Mouse (Mus musculus): ENCODE results near the gene Slit3. TPM values are rescaled to one million over a fixed set of nuclear protein-coding genes. Genes with fewer than 3 reads are reported as not detected.

The Slit3 gene
- polyA plus RNA-seq, 1 experiment from 2014 or later, result 20.9 TPM

GRCm38 (mm10) chr11:35109781-35110180 is 11.2 kb upstream of the Slit3 start:
- ATAC-seq (ENCODE audit: low FRiP score, low read depth), result no peak
- Histone ChIP-seq H3K9ac (no peak overlapping the region), H3K27ac (no peak overlapping the region), H3K36me3 (no peaks in the 10 kb centered on the region), H3K4me3 (no peak overlapping the region), H3K27me3 (no peaks in the 10 kb centered on the region), H3K4me1 (peaks cover 18% of the 10 kb centered on the region; the same call in 1 of the 2 replicates), H3K4me2 (replicated peaks) (no peak overlapping the region), H3K9me3 (no peaks in the 10 kb centered on the region; the same call in 1 of the 2 replicates)
- 44% methylated on average over 4 of the region's 4 CpGs for WGBS

GRCm38 (mm10) chr11:35110784-35111183 is 10.2 kb upstream of the Slit3 start:
- 61% methylated on average over 2 of the region's 2 CpGs for WGBS
- no peaks in the 10 kb centered on the region for H3K9me3 ChIP-seq
- peaks cover 18% of the 10 kb centered on the region; the same call in 1 of the 2 replicates for H3K4me1 ChIP-seq
- no peaks in the 10 kb centered on the region for H3K36me3 ChIP-seq
- no peak overlapping the region for H3K27ac ChIP-seq
- H3K4me2 ChIP-seq (replicated peaks), result no peak overlapping the region
- no peak for ATAC-seq (ENCODE audit: low FRiP score, low read depth)
- no peak overlapping the region for H3K4me3 ChIP-seq
- H3K9ac ChIP-seq, result no peak overlapping the region
- no peaks in the 10 kb centered on the region for H3K27me3 ChIP-seq

DNA sequence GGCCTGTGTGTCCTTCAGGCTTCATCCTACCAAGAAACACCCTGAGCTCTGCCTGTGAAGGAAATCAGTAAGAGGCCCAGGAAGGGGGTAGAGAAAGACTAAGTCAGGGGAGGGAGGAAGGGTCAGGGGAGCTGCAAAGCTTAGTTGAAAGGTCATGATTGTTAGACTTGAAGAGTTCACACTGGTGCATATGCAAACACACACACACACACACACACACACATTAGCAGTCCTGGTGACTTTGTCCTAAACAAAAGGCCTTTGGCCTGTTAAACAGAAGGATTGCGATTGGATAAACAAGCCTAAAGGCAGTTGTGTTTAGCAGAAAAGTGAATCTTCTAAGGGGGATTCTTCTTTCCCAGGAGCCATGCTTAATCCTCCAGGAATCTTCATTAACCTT is 7.7 kb upstream of the Slit3 start:
- Histone ChIP-seq H3K36me3 (no peaks in the 10 kb centered on the region), H3K9me3 (no peaks in the 10 kb centered on the region), H3K4me1 (peaks cover 23% of the 10 kb centered on the region; the same call in 1 of the 2 replicates), H3K9ac (no peak overlapping the region), H3K4me2 (replicated peaks) (no peak overlapping the region), H3K4me3 (no peak overlapping the region), H3K27ac (no peak overlapping the region), H3K27me3 (no peaks in the 10 kb centered on the region)
- no peak for ATAC-seq (ENCODE audit: low FRiP score, low read depth)
- 77% methylated on average over 1 of the region's 1 CpGs for WGBS

GRCm38 (mm10) chr11:35116436-35116835 is 4.6 kb upstream of the Slit3 start:
- no peak overlapping the region for H3K4me2 ChIP-seq (replicated peaks)
- H3K36me3 ChIP-seq, result no peaks in the 10 kb centered on the region
- no peak overlapping the region for H3K4me3 ChIP-seq
- H3K9me3 ChIP-seq, result no peaks in the 10 kb centered on the region
- H3K4me1 ChIP-seq, result peaks cover 28% of the 10 kb centered on the region
- no peak overlapping the region for H3K27ac ChIP-seq
- ATAC-seq (ENCODE audit: low FRiP score, low read depth), result no peak
- 87% methylated on average over 3 of the region's 3 CpGs for WGBS
- no peaks in the 10 kb centered on the region for H3K27me3 ChIP-seq
- H3K9ac ChIP-seq, result no peak overlapping the region

DNA sequence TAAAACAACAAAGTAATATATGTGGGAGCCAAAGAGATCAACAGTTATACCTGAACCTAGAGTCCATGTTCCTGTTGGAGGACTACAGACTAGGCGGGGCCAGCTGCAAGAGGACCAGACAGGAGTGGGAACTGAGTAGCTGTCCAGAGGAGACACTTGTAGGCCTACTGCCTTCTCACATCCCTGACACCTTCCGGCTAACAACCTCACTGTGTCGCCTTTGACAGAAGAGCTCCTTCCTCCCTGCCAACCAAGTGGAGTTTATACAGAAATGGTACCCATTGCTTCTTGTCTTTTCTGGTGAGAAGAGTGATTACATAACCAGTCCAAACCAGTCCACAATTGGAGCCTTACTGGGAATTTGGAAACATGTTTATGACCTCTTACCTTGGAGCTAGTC is 3.2 kb upstream of the Slit3 start:
- Histone ChIP-seq H3K27ac (no peak overlapping the region), H3K4me3 (no peak overlapping the region), H3K4me1 (peaks cover 39% of the 10 kb centered on the region), H3K9me3 (no peaks in the 10 kb centered on the region), H3K27me3 (peaks cover 2% of the 10 kb centered on the region; the same call in 1 of the 2 replicates), H3K4me2 (replicated peaks) (no peak overlapping the region), H3K36me3 (no peaks in the 10 kb centered on the region), H3K9ac (no peak overlapping the region)
- no peak for ATAC-seq (ENCODE audit: low FRiP score, low read depth)
- 92% methylated on average over 3 of the region's 3 CpGs for WGBS

DNA sequence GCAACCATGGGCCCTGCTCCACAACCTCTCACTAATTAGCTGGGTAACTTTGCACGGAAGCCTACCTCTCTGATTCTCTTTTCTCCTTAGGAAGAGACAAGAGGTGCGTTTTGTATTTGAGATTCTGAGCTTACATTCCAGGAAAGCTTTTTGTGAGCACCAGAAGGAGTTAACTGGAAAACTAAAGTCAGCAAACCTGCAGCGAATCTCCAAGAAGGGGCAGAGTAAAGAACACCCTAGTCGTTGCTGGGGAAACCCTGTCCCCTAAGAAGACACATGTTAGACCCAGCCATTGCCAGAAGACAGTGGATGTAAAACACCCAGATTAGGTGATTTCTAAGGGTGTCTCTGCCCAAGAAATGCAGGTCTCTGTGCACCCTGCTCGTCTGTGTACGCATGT is 2.3 kb upstream of the Slit3 start:
- H3K4me3 ChIP-seq, result no peak overlapping the region
- ATAC-seq (ENCODE audit: low FRiP score, low read depth), result no peak
- H3K4me2 ChIP-seq (replicated peaks), result no peak overlapping the region
- H3K4me1 ChIP-seq, result peaks cover 44% of the 10 kb centered on the region
- peak overlapping the region; percentile 52; the same call in 1 of the 2 replicates for H3K27ac ChIP-seq
- WGBS, result 63% methylated on average over 6 of the region's 6 CpGs
- peaks cover 7% of the 10 kb centered on the region; the same call in 1 of the 2 replicates for H3K27me3 ChIP-seq
- H3K9me3 ChIP-seq, result no peaks in the 10 kb centered on the region
- H3K9ac ChIP-seq, result no peak overlapping the region
- no peaks in the 10 kb centered on the region for H3K36me3 ChIP-seq

- 8% methylated on average over 6 of the region's 6 CpGs for WGBS
- H3K4me3 ChIP-seq, result no peak overlapping the region
- H3K4me2 ChIP-seq (replicated peaks), result 0 out of 2 replicates have a peak overlapping the region, but pooled peaks have one; percentile 3
- H3K9me3 ChIP-seq, result no peaks in the 10 kb centered on the region
- H3K27ac ChIP-seq, result peak overlapping the region; percentile 91
- H3K36me3 ChIP-seq, result no peaks in the 10 kb centered on the region
- peaks cover 8% of the 10 kb centered on the region; the same call in 1 of the 2 replicates for H3K27me3 ChIP-seq
- H3K9ac ChIP-seq, result no peak overlapping the region
- peak; percentile 25; the same call in 1 of the 2 replicates for ATAC-seq (ENCODE audit: low FRiP score, low read depth)
- peaks cover 51% of the 10 kb centered on the region for H3K4me1 ChIP-seq
Measured at GRCm38 (mm10) chr11:35119360-35119759, 1.7 kb upstream of the Slit3 start.

DNA sequence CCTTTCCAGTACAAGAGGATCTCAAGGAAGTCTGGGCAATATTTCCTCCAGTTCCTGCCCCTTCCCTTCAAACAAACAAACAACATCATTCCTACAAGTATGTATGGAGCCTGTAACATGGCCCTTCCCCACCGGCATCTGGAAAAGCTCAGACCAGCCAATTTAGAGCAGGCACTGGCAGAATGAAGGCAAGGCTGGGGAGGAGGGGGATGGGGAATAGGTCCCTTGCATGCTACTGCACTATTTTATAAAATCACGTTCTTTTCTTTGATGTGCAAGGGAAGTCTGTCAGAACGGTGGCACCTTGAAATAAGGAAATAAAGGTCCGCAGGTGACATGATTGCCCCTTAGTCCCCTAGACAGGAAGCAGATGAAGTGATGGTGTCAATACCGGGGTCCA is 948 bp upstream of the Slit3 start:
- Histone ChIP-seq H3K4me2 (replicated peaks) (peak overlapping the region; percentile 87), H3K4me1 (peaks cover 58% of the 10 kb centered on the region), H3K9ac (no peak overlapping the region), H3K4me3 (peak overlapping the region; percentile 85; the same call in 1 of the 2 replicates), H3K9me3 (no peaks in the 10 kb centered on the region), H3K27ac (peak overlapping the region; percentile 91; the same call in 1 of the 2 replicates), H3K36me3 (no peaks in the 10 kb centered on the region), H3K27me3 (peaks cover 8% of the 10 kb centered on the region; the same call in 1 of the 2 replicates)
- WGBS, result 5% methylated on average over 5 of the region's 5 CpGs
- ATAC-seq (ENCODE audit: low FRiP score, low read depth), result no peak

- H3K4me1 ChIP-seq, result peaks cover 73% of the 10 kb centered on the region
- peak overlapping the region; percentile 91; the same call in 1 of the 2 replicates for H3K27ac ChIP-seq
- H3K4me2 ChIP-seq (replicated peaks), result peak overlapping the region; percentile 87
- peak overlapping the region; percentile 89 for H3K9ac ChIP-seq
- H3K9me3 ChIP-seq, result no peaks in the 10 kb centered on the region
- ATAC-seq (ENCODE audit: low FRiP score, low read depth), result peak; percentile 12
- under 1% methylated on average over 27 of the region's 27 CpGs for WGBS
- H3K4me3 ChIP-seq, result peak overlapping the region; percentile 85
- H3K36me3 ChIP-seq, result no peaks in the 10 kb centered on the region
- peaks cover 8% of the 10 kb centered on the region; the same call in 1 of the 2 replicates for H3K27me3 ChIP-seq
Measured at GRCm38 (mm10) chr11:35121611-35121959, 561 bp downstream of the Slit3 start.

GRCm38 (mm10) chr11:35122091-35122811 is 1.2 kb downstream of the Slit3 start:
- Histone ChIP-seq H3K4me2 (replicated peaks) (peak overlapping the region; percentile 87), H3K36me3 (no peaks in the 10 kb centered on the region), H3K4me1 (peaks cover 78% of the 10 kb centered on the region), H3K9me3 (no peaks in the 10 kb centered on the region), H3K27ac (no peak overlapping the region), H3K4me3 (peak overlapping the region; percentile 85), H3K27me3 (peaks cover 8% of the 10 kb centered on the region; the same call in 1 of the 2 replicates), H3K9ac (peak overlapping the region; percentile 89)
- WGBS, result 1% methylated on average over 23 of the region's 23 CpGs
- ATAC-seq (ENCODE audit: low FRiP score, low read depth), result no peak

DNA sequence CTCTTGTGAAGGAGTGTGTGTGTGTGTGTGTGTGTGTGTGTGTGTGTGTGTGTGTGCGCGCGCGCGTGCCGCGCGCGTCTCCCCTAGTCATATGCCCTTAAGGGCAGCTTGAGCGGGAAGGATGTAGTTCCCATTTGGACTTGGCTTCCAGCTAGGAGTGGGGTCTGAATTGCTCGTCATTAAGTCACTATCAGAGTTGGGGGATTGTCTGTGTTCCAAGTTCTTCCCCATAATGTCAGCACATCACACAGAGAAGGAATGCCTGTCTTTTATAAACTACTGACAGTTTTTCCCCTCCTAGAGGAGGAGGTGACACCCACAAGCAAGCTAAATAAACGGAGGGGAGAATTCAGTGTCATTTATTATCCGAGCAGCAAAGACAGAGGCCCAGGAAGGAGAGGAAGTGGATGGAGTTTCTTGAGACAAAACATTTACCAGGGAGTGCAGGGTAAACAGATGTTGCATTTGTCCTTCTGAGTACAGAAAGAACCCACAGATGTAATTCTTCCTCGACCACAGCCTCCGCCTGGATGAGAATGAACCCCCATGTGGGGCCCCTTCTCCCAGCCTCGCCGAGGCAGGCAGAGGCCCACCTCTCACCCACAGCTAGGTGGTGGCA is 3.6 kb downstream of the Slit3 start:
- H3K9me3 ChIP-seq, result no peaks in the 10 kb centered on the region
- H3K4me2 ChIP-seq (replicated peaks), result peak overlapping the region; percentile 87
- no peak overlapping the region for H3K9ac ChIP-seq
- WGBS, result 31% methylated on average over 17 of the region's 17 CpGs
- H3K27ac ChIP-seq, result no peak overlapping the region
- H3K36me3 ChIP-seq, result no peaks in the 10 kb centered on the region
- peak overlapping the region; percentile 85 for H3K4me3 ChIP-seq
- peaks cover 8% of the 10 kb centered on the region; the same call in 1 of the 2 replicates for H3K27me3 ChIP-seq
- peaks cover 66% of the 10 kb centered on the region for H3K4me1 ChIP-seq
- no peak for ATAC-seq (ENCODE audit: low FRiP score, low read depth)

DNA sequence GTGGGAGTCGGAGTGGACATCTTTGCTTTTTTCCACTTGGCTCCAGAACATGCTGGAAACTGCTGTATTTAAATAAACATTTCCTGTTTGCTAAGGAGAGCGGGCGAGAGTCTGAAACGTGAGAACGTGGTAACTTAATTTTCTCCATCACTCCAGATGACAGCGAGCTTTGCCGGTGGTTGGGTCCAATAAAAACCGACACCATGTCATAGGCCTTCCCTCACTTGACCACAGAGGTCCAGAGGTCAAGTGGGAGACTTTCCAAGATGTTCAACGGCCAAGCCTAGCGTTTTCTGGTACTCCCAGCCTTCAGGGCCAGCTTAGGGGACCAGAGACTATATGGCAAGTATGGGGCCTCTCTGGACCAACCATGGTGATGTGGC is 4.1 kb downstream of the Slit3 start:
- ATAC-seq (ENCODE audit: low FRiP score, low read depth), result no peak
- H3K4me2 ChIP-seq (replicated peaks), result peak overlapping the region; percentile 87
- no peaks in the 10 kb centered on the region for H3K9me3 ChIP-seq
- peaks cover 8% of the 10 kb centered on the region; the same call in 1 of the 2 replicates for H3K27me3 ChIP-seq
- no peaks in the 10 kb centered on the region for H3K36me3 ChIP-seq
- 10% methylated on average over 10 of the region's 10 CpGs for WGBS
- H3K9ac ChIP-seq, result no peak overlapping the region
- no peak overlapping the region for H3K27ac ChIP-seq
- no peak overlapping the region; the same call in 1 of the 2 replicates for H3K4me3 ChIP-seq
- peaks cover 62% of the 10 kb centered on the region for H3K4me1 ChIP-seq

Measured in limb, embryonic 13.5 days (tissue).